Mouse (Mus musculus) left cerebral cortex, postnatal 14 days (tissue): ENCODE data around the gene Prm3. TPM values are rescaled to one million over a fixed set of nuclear protein-coding genes. Genes with fewer than 3 reads are reported as not detected.

ENCODE experiments used
- total RNA-seq, 2 experiments: library from RNA; stranded (reverse); gene quantifications; 2 replicates each; pipeline ENCODE4 v1.2.3; 2021

The Prm3 gene
- total RNA-seq, 2 experiments from 2014 or later = not detected

Other genes starting within 250 kb of the Prm3 start
- gene Dexi, start 247.9 kb downstream of the Prm3 start, total RNA-seq = 10 to 100 TPM; 43.5 to 50.3 TPM
- gene Clec16a, start 245.6 kb downstream of the Prm3 start, total RNA-seq = 10 to 100 TPM; 74.1 to 76.7 TPM
- gene Socs1, start 5.4 kb downstream of the Prm3 start, total RNA-seq = 1 to 10 TPM; 1.3 TPM
- not detected for gene Tnp2, start 2.3 kb downstream of the Prm3 start, total RNA-seq
- not detected for gene Prm2, start 5.2 kb upstream of the Prm3 start, total RNA-seq
- gene Prm1, start 14.9 kb upstream of the Prm3 start, total RNA-seq = not detected
- not detected for gene Gm11172, start 22.0 kb upstream of the Prm3 start, total RNA-seq
- under 1 TPM; 0.19 to 0.40 TPM for gene Rmi2, start 44.1 kb upstream of the Prm3 start, total RNA-seq